Mouse (Mus musculus) liver, embryonic 14.5 days (tissue): Measurements from ENCODE around the gene Ttc38. TPM values are rescaled to one million over a fixed set of nuclear protein-coding genes. Genes with fewer than 3 reads are reported as not detected.

Source experiments
- ATAC-seq: fragments of 200-750 bp; cut with Nextera tagmentation; 2 replicates; pipeline ENCODE4 v1.8.0; 2017; ENCODE audit warnings: moderate number of reproducible peaks, mild to moderate bottlenecking, moderate library complexity; ENCODE audit not compliant: insufficient read depth
- DNase-seq, 3 experiments: peaks; one replicate each; pipeline ENCODE4 v3.0.0-alpha.2; 2012 to 2013; ENCODE audit warnings: low read depth in 3 of 3, low spot score in 3 of 3
- H3K27ac ChIP-seq: fragments of 300-500 bp; sonication (generic); 2 replicates; pipeline ENCODE4 v1.5.1; 2014; ENCODE audit warnings: moderate library complexity, mild to moderate bottlenecking, control low read depth, inconsistent platforms
- H3K27me3 ChIP-seq: fragments of 300-500 bp; sonication (generic); 2 replicates; pipeline ENCODE4 v1.6.1; 2014; ENCODE audit warnings: mild to moderate bottlenecking, low read length, moderate library complexity; ENCODE audit not compliant: control insufficient read depth, insufficient read depth
- H3K36me3 ChIP-seq: fragments of 300-500 bp; sonication (generic); replicated peaks from 2 replicates; pipeline ENCODE4 v1.6.1; 2014; ENCODE audit warnings: low read depth; ENCODE audit not compliant: control insufficient read depth, insufficient read depth
- H3K4me1 ChIP-seq, 2 experiments: fragments of 200-500 bp in 1 of 2; fragments of 300-500 bp in 1 of 2; sonication (generic) in 1 of 2; replicated peaks; 2 replicates each; pipeline ENCODE4 v1.6.1; 2012 to 2014; ENCODE audit warnings: antibody characterized with exemption in 1 of 2, inconsistent platforms in 1 of 2, low read length in 1 of 2; ENCODE audit not compliant: control insufficient read depth in 2 of 2, insufficient read depth in 2 of 2
- H3K4me2 ChIP-seq: fragments of 300-500 bp; sonication (generic); 2 replicates; pipeline ENCODE4 v1.6.1; 2014; ENCODE audit warnings: low read depth, mild to moderate bottlenecking, control low read depth, moderate library complexity
- H3K4me3 ChIP-seq, 2 experiments: fragments of 200-500 bp in 1 of 2; fragments of 300-500 bp in 1 of 2; sonication (generic) in 1 of 2; 2 replicates each; pipeline ENCODE4 v1.5.1; 2012 to 2014; ENCODE audit warnings: low read depth in 2 of 2, low read length in 2 of 2, mild to moderate bottlenecking in 2 of 2, control low read depth in 1 of 2, inconsistent platforms in 1 of 2, moderate library complexity in 1 of 2; ENCODE audit not compliant: insufficient read depth in 1 of 2
- H3K9ac ChIP-seq: fragments of 300-500 bp; sonication (generic); replicated peaks from 2 replicates; pipeline ENCODE4 v1.6.1; 2014; ENCODE audit warnings: mild to moderate bottlenecking, control low read depth, moderate library complexity
- H3K9me3 ChIP-seq: fragments of 300-500 bp; sonication (generic); 2 replicates; pipeline ENCODE4 v1.6.1; 2016; ENCODE audit warnings: low read length, mixed read lengths; ENCODE audit not compliant: control insufficient read depth
- CTCF ChIP-seq: IDR thresholded peaks from 2 replicates; pipeline ENCODE4 v1.5.1; 2016; ENCODE audit warnings: antibody characterized with exemption, low read depth, control low read depth
- EP300 ChIP-seq: IDR thresholded peaks from 2 replicates; pipeline ENCODE4 v1.6.1; 2016; ENCODE audit warnings: antibody characterized with exemption, low read depth
- WGBS: fragments of 180-500 bp; shearing (Covaris S2); extraction: QIAGEN DNeasy Blood & Tissue Kit; methylation state at CpG from one replicate; pipeline ENCODE4 v1.1.7; 2014; ENCODE audit not compliant: insufficient replicate concordance; 5-methylcytosine and 5-hydroxymethylcytosine counted together
- polyA plus RNA-seq, 2 experiments: library from polyadenylated mRNA; depleted of rRNA in 1 of 2; stranded (reverse) in 1 of 2; unstranded in 1 of 2; fragments of >200 nt; fragmentation: Nextera tagmentation in 1 of 2; extraction: Ambion mirVana in 1 of 2; gene quantifications; 2 replicates each; pipeline versions ENCODE4 v1.2.1 to v1.2.3; 2012 to 2014

Ttc38 gene
- polyA plus RNA-seq, 2 experiments = 3.8 to 4.5 TPM

- no peaks in the 10 kb centered on the region for H3K9me3 ChIP-seq
- DNase-seq (no peak), ATAC-seq (no peak)
- 78% methylated on average over 8 of the region's 8 CpGs for WGBS
- H3K4me2 ChIP-seq = no peak overlapping the region
- TF ChIP-seq CTCF = no peak
- no peak for TF ChIP-seq EP300
- H3K4me3 ChIP-seq = no peak overlapping the region
- no peak overlapping the region for H3K27ac ChIP-seq
- H3K36me3 ChIP-seq = no peaks in the 10 kb centered on the region
- H3K27me3 ChIP-seq = no peaks in the 10 kb centered on the region
- H3K4me1 ChIP-seq = no peaks in the 10 kb centered on the region
- H3K9ac ChIP-seq = no peak overlapping the region
These were observed 33.4 kb upstream of the Ttc38 start for GRCm38 (mm10) chr15:85798676-85799075.

GRCm38 (mm10) chr15:85802931-85803330, 29.2 kb upstream of the Ttc38 start:
- Histone ChIP-seq H3K4me1 (no peaks in the 10 kb centered on the region), H3K9ac (no peak overlapping the region), H3K9me3 (no peaks in the 10 kb centered on the region), H3K4me3 (no peak overlapping the region), H3K4me2 (no peak overlapping the region), H3K27ac (no peak overlapping the region), H3K27me3 (no peaks in the 10 kb centered on the region), H3K36me3 (no peaks in the 10 kb centered on the region)
- 56% methylated on average over 2 of the region's 2 CpGs for WGBS
- ATAC-seq (no peak), DNase-seq (no peak)
- TF ChIP-seq EP300 (no peak), CTCF (no peak)

- Histone ChIP-seq H3K27me3 (no peaks in the 10 kb centered on the region), H3K9ac (no peak overlapping the region), H3K27ac (no peak overlapping the region), H3K4me2 (no peak overlapping the region), H3K4me3 (no peak overlapping the region), H3K36me3 (no peaks in the 10 kb centered on the region), H3K4me1 (peaks cover 9 to 12% of the 10 kb centered on the region in 2 experiments), H3K9me3 (no peaks in the 10 kb centered on the region)
- WGBS = 59% methylated on average over 4 of the region's 4 CpGs
- TF ChIP-seq CTCF = no peak
- no peak for TF ChIP-seq EP300
- DNase-seq = no peak
- ATAC-seq = no peak
These were observed 25.2 kb upstream of the Ttc38 start for GRCm38 (mm10) chr15:85806886-85807285.

- H3K36me3 ChIP-seq = no peaks in the 10 kb centered on the region
- 73% methylated on average over 4 of the region's 4 CpGs for WGBS
- H3K27me3 ChIP-seq = no peaks in the 10 kb centered on the region
- ATAC-seq = no peak
- H3K9me3 ChIP-seq = no peaks in the 10 kb centered on the region
- H3K27ac ChIP-seq = no peak overlapping the region
- H3K4me3 ChIP-seq = no peak overlapping the region
- H3K4me2 ChIP-seq = no peak overlapping the region
- TF ChIP-seq EP300 (no peak), CTCF (no peak)
- H3K4me1 ChIP-seq = peaks cover 14 to 15% of the 10 kb centered on the region in 2 experiments
- DNase-seq = no peak
- no peak overlapping the region for H3K9ac ChIP-seq
These were observed 24.7 kb upstream of the Ttc38 start for GRCm38 (mm10) chr15:85807404-85807803.

GRCm38 (mm10) chr15:85808031-85808430, 24.1 kb upstream of the Ttc38 start:
- TF ChIP-seq EP300 = no peak
- TF ChIP-seq CTCF = no peak
- Histone ChIP-seq H3K27ac (no peak overlapping the region), H3K9ac (no peak overlapping the region), H3K9me3 (no peaks in the 10 kb centered on the region), H3K36me3 (no peaks in the 10 kb centered on the region), H3K4me1 (peaks cover 14 to 15% of the 10 kb centered on the region in 2 experiments), H3K4me2 (no peak overlapping the region), H3K4me3 (no peak overlapping the region), H3K27me3 (no peaks in the 10 kb centered on the region)
- DNase-seq = no peak
- no peak for ATAC-seq
- WGBS = 61% methylated on average over 6 of the region's 6 CpGs

GRCm38 (mm10) chr15:85808434-85808833, 23.7 kb upstream of the Ttc38 start:
- ATAC-seq (no peak), DNase-seq (no peak)
- Histone ChIP-seq H3K4me3 (no peak overlapping the region), H3K4me1 (peaks cover 18% of the 10 kb centered on the region in 2 experiments), H3K9me3 (no peaks in the 10 kb centered on the region), H3K27ac (no peak overlapping the region), H3K36me3 (no peaks in the 10 kb centered on the region), H3K4me2 (no peak overlapping the region), H3K27me3 (no peaks in the 10 kb centered on the region), H3K9ac (no peak overlapping the region)
- TF ChIP-seq CTCF (0 out of 2 replicates have a peak, but pooled peaks have one; percentile 24), EP300 (no peak)
- WGBS = 70% methylated on average over 8 of the region's 8 CpGs
